ENCODE assay signal across 15 mouse cellular contexts in genomic region chr17:46578650-46579049, GRCm38 (mm10). TPM values are rescaled to one million over a fixed set of nuclear protein-coding genes. Genes with fewer than 3 reads are reported as not detected.
A peak's percentile ranks its signal among the peaks of the same experiment; 100 is the strongest.
DNase-seq lines count a peak whose midpoint lies in the region; ATAC-seq and TF ChIP-seq lines count a peak whose summit lies in the region.
"Had no signal": no experiment of that assay in that cellular context is flagged by ENCODE, and none has a peak within 500 bp of the region (broad histone marks: within the 10 kb centered on the region; RNA-seq: fewer than 3 reads in every experiment).

No protein-coding gene starts in this region.

- no peaks in the 10 kb centered on the region for H3K9me3 ChIP-seq in forebrain, postnatal 0 days (ENCODE audit: low read length)
- H3K9me3 ChIP-seq in forebrain, embryonic 11.5 days (ENCODE audit: control insufficient read depth, low read length): no peaks in the 10 kb centered on the region; the same call in 1 of the 2 replicates
- H3K9me3 ChIP-seq in kidney, postnatal 0 days (replicated peaks; ENCODE audit: low read length): no peaks in the 10 kb centered on the region
- H3K9me3 ChIP-seq in midbrain, postnatal 0 days (ENCODE audit: low read length): no peaks in the 10 kb centered on the region
- H3K9me3 ChIP-seq in midbrain, embryonic 11.5 days (ENCODE audit: control insufficient read depth, low read length): no peaks in the 10 kb centered on the region; the same call in 1 of the 2 replicates
- no peaks in the 10 kb centered on the region for H3K9me3 ChIP-seq in stomach, postnatal 0 days (ENCODE audit: control insufficient read depth, low read length)
- H3K9me3 ChIP-seq: forebrain, embryonic 15.5 days had no signal

- TF ChIP-seq EP300 in stomach, postnatal 0 days (optimal IDR thresholded peaks at IDR 0.05): no peak

- no peak overlapping the region for H3K9ac ChIP-seq in forebrain, postnatal 0 days
- no peak overlapping the region for H3K9ac ChIP-seq in forebrain, embryonic 11.5 days (ENCODE audit: low read length)
- no peak overlapping the region for H3K9ac ChIP-seq in kidney, postnatal 0 days (ENCODE audit: low read depth, low read length)
- H3K9ac ChIP-seq in midbrain, postnatal 0 days (replicated peaks; ENCODE audit: low read length, poor library complexity, severe bottlenecking): no peak overlapping the region
- no peak overlapping the region for H3K9ac ChIP-seq in midbrain, embryonic 11.5 days (ENCODE audit: low read length)
- no peak overlapping the region; the same call in 1 of the 2 replicates for H3K9ac ChIP-seq in stomach, postnatal 0 days (ENCODE audit: low read length)
- H3K9ac ChIP-seq: forebrain, embryonic 15.5 days; limb, embryonic 12.5 days had no signal

- peak; percentile 50 for TF ChIP-seq CTCF in forebrain, postnatal 0 days (IDR thresholded peaks at IDR 0.05; ENCODE audit: low read depth)
- TF ChIP-seq CTCF in kidney, postnatal 0 days (IDR thresholded peaks at IDR 0.05; ENCODE audit: low read depth): peak; percentile 61
- TF ChIP-seq CTCF in midbrain, postnatal 0 days (IDR thresholded peaks at IDR 0.05): peak; percentile 51
- TF ChIP-seq CTCF in stomach, postnatal 0 days (IDR thresholded peaks at IDR 0.05; ENCODE audit: low read depth): peak; percentile 59

- H3K4me2 ChIP-seq in forebrain, postnatal 0 days (ENCODE audit: low read depth): no peak overlapping the region
- no peak overlapping the region for H3K4me2 ChIP-seq in forebrain, embryonic 11.5 days (ENCODE audit: low read depth, low read length, severe bottlenecking)
- H3K4me2 ChIP-seq in kidney, postnatal 0 days (ENCODE audit: low read length): no peak overlapping the region
- no peak overlapping the region for H3K4me2 ChIP-seq in midbrain, postnatal 0 days (ENCODE audit: low read depth, low read length, poor library complexity, severe bottlenecking)
- no peak overlapping the region for H3K4me2 ChIP-seq in midbrain, embryonic 11.5 days
- H3K4me2 ChIP-seq in stomach, postnatal 0 days (replicated peaks; ENCODE audit: low read depth): no peak overlapping the region
- H3K4me2 ChIP-seq: forebrain, embryonic 15.5 days; limb, embryonic 12.5 days had no signal

- no peak overlapping the region for H3K27ac ChIP-seq in forebrain, postnatal 0 days (ENCODE audit: low read depth, low read length)
- no peak overlapping the region for H3K27ac ChIP-seq in forebrain, embryonic 11.5 days (ENCODE audit: low read depth, low read length)
- H3K27ac ChIP-seq in kidney, postnatal 0 days: no peak overlapping the region
- no peak overlapping the region for H3K27ac ChIP-seq in midbrain, postnatal 0 days (ENCODE audit: low read depth, low read length)
- H3K27ac ChIP-seq in midbrain, embryonic 11.5 days (ENCODE audit: low read depth, low read length): no peak overlapping the region
- H3K27ac ChIP-seq in stomach, postnatal 0 days (replicated peaks): no peak overlapping the region
- H3K27ac ChIP-seq: forebrain, embryonic 15.5 days; limb, embryonic 12.5 days had no signal

- DNase-seq in forebrain, postnatal 0 days: no peak
- no peak for DNase-seq in forebrain, embryonic 11.5 days (ENCODE audit: low spot score)
- DNase-seq in kidney, postnatal 0 days (ENCODE audit: low spot score): peak; percentile 72
- DNase-seq in kidney, postnatal 36 days: no peak
- DNase-seq in midbrain, postnatal 0 days (ENCODE audit: low spot score): peak; percentile 17
- no peak for DNase-seq in midbrain, embryonic 11.5 days (ENCODE audit: low spot score, missing footprints)
- no peak for DNase-seq in stomach, postnatal 0 days (ENCODE audit: low spot score)
- DNase-seq in urinary bladder, postnatal 4 days (ENCODE audit: low spot score in 2 of 2): no peak
- DNase-seq: adrenal gland, postnatal 10 days; cerebellum, postnatal 14 days; kidney, postnatal 25 days; midbrain, embryonic 14.5 days; thymus, postnatal 4 days had no signal

- no peak overlapping the region for H3K4me3 ChIP-seq in forebrain, postnatal 0 days (ENCODE audit: low read depth, low read length)
- no peak overlapping the region for H3K4me3 ChIP-seq in forebrain, embryonic 11.5 days (ENCODE audit: low read depth, low read length)
- no peak overlapping the region for H3K4me3 ChIP-seq in kidney, postnatal 0 days (replicated peaks; ENCODE audit: low read depth, low read length)
- no peak overlapping the region for H3K4me3 ChIP-seq in midbrain, postnatal 0 days (ENCODE audit: low read depth, low read length)
- H3K4me3 ChIP-seq in midbrain, embryonic 11.5 days (ENCODE audit: low read depth, low read length): no peak overlapping the region
- no peak overlapping the region for H3K4me3 ChIP-seq in stomach, postnatal 0 days (ENCODE audit: low read depth, low read length)
- H3K4me3 ChIP-seq: forebrain, embryonic 15.5 days; limb, embryonic 12.5 days had no signal

- H3K27me3 ChIP-seq in forebrain, postnatal 0 days (ENCODE audit: insufficient read depth, low read length): no peaks in the 10 kb centered on the region
- H3K27me3 ChIP-seq in forebrain, embryonic 11.5 days (ENCODE audit: control insufficient read depth, insufficient read depth, low read length): no peaks in the 10 kb centered on the region
- H3K27me3 ChIP-seq in kidney, postnatal 0 days (ENCODE audit: insufficient read depth, low read length): no peaks in the 10 kb centered on the region
- H3K27me3 ChIP-seq in midbrain, postnatal 0 days (ENCODE audit: insufficient read depth, low read length): no peaks in the 10 kb centered on the region
- H3K27me3 ChIP-seq in midbrain, embryonic 11.5 days (ENCODE audit: control insufficient read depth, insufficient read depth, low read length): no peaks in the 10 kb centered on the region
- no peaks in the 10 kb centered on the region for H3K27me3 ChIP-seq in stomach, postnatal 0 days (ENCODE audit: control insufficient read depth, insufficient read depth, low read length)
- H3K27me3 ChIP-seq: forebrain, embryonic 15.5 days; limb, embryonic 12.5 days had no signal

- peaks cover 72% of the 10 kb centered on the region for H3K36me3 ChIP-seq in forebrain, postnatal 0 days (ENCODE audit: insufficient read depth)
- H3K36me3 ChIP-seq in forebrain, embryonic 11.5 days (ENCODE audit: control insufficient read depth, insufficient read depth, low read length): peaks cover 8% of the 10 kb centered on the region; the same call in 1 of the 2 replicates
- H3K36me3 ChIP-seq in kidney, postnatal 0 days (ENCODE audit: insufficient read depth, low read length): peaks cover 67% of the 10 kb centered on the region
- H3K36me3 ChIP-seq in midbrain, postnatal 0 days (ENCODE audit: insufficient read depth, low read length): peaks cover 50% of the 10 kb centered on the region
- peaks cover 17% of the 10 kb centered on the region for H3K36me3 ChIP-seq in midbrain, embryonic 11.5 days (ENCODE audit: control insufficient read depth, insufficient read depth, low read length)
- peaks cover 38% of the 10 kb centered on the region for H3K36me3 ChIP-seq in stomach, postnatal 0 days (ENCODE audit: control insufficient read depth, insufficient read depth, low read length)

- ATAC-seq in forebrain, postnatal 0 days: peak; percentile 45; the same call in 1 of the 2 replicates
- ATAC-seq in forebrain, embryonic 11.5 days (replicated peaks; ENCODE audit: low FRiP score): no peak
- ATAC-seq in kidney, postnatal 0 days (replicated peaks; ENCODE audit: low FRiP score, low read depth): peak; percentile 70; the same call in 1 of the 2 replicates
- ATAC-seq in midbrain, postnatal 0 days (ENCODE audit: low FRiP score): 0 out of 2 replicates have a peak, but pooled peaks have one; percentile 52
- ATAC-seq in midbrain, embryonic 11.5 days (ENCODE audit: low FRiP score): no peak
- no peak for ATAC-seq in stomach, postnatal 0 days (ENCODE audit: low FRiP score, low TSS enrichment)
- ATAC-seq: forebrain, embryonic 15.5 days had no signal

- H3K4me1 ChIP-seq in forebrain, postnatal 0 days (ENCODE audit: insufficient read depth): no peaks in the 10 kb centered on the region
- no peaks in the 10 kb centered on the region for H3K4me1 ChIP-seq in forebrain, embryonic 11.5 days (replicated peaks; ENCODE audit: control insufficient read depth, insufficient read depth, low read length)
- H3K4me1 ChIP-seq in kidney, postnatal 0 days (replicated peaks; ENCODE audit: insufficient read depth, low read length): no peaks in the 10 kb centered on the region; the same call in 1 of the 2 replicates
- no peaks in the 10 kb centered on the region for H3K4me1 ChIP-seq in midbrain, postnatal 0 days (ENCODE audit: insufficient read depth, low read length)
- H3K4me1 ChIP-seq in midbrain, embryonic 11.5 days (ENCODE audit: control insufficient read depth, insufficient read depth, low read length): no peaks in the 10 kb centered on the region
- no peaks in the 10 kb centered on the region for H3K4me1 ChIP-seq in stomach, postnatal 0 days (replicated peaks; ENCODE audit: control insufficient read depth, insufficient read depth)
- H3K4me1 ChIP-seq: forebrain, embryonic 15.5 days; limb, embryonic 12.5 days had no signal

- WGBS in forebrain, postnatal 0 days: 79% methylated on average over 5 of the region's 5 CpGs
- 89% methylated on average over 5 of the region's 5 CpGs for WGBS in forebrain, embryonic 11.5 days
- 60% methylated on average over 5 of the region's 5 CpGs for WGBS in kidney, postnatal 0 days
- 84% methylated on average over 5 of the region's 5 CpGs for WGBS in midbrain, postnatal 0 days
- 85% methylated on average over 5 of the region's 5 CpGs for WGBS in midbrain, embryonic 11.5 days
- WGBS in stomach, postnatal 0 days: 71% methylated on average over 5 of the region's 5 CpGs

RNA-seq across cellular contexts. Expression of gene Srf, which starts 22.7 kb away (rescaled TPM):
- 47.2 and 57.0 TPM in 2 replicates for total RNA-seq in forebrain, postnatal 0 days (2014; rRNA removed)
- polyA plus RNA-seq in forebrain, postnatal 0 days (2015; fragmentation: Nextera tagmentation; extraction: Ambion mirVana): 2.3 and 2.4 TPM in 2 replicates
- polyA plus RNA-seq in forebrain, embryonic 11.5 days (2014; fragmentation: Nextera tagmentation; extraction: Ambion mirVana): 5.0 and 5.2 TPM in 2 replicates
- 5.5 and 6.0 TPM in 2 replicates for polyA plus RNA-seq in kidney, postnatal 0 days (2015; fragmentation: Nextera tagmentation; extraction: Ambion mirVana)
- total RNA-seq in midbrain, postnatal 0 days (2014; rRNA removed): 45.8 and 69.0 TPM in 2 replicates
- 2.6 and 3.3 TPM in 2 replicates for polyA plus RNA-seq in midbrain, postnatal 0 days (2015; fragmentation: Nextera tagmentation; extraction: Ambion mirVana)
- 3.6 and 6.0 TPM in 2 replicates for polyA plus RNA-seq in midbrain, embryonic 11.5 days (2014; fragmentation: Nextera tagmentation; extraction: Ambion mirVana)
- polyA plus RNA-seq in stomach, postnatal 0 days (2015; fragmentation: Nextera tagmentation; extraction: Ambion mirVana): 3.7 and 4.3 TPM in 2 replicates

RNA-seq across cellular contexts. Expression of gene Cul9, which starts 32.5 kb away (rescaled TPM):
- total RNA-seq in forebrain, postnatal 0 days (2014; rRNA removed): 31.9 and 44.4 TPM in 2 replicates
- 9.7 and 13.7 TPM in 2 replicates for polyA plus RNA-seq in forebrain, postnatal 0 days (2015; fragmentation: Nextera tagmentation; extraction: Ambion mirVana)
- polyA plus RNA-seq in forebrain, embryonic 11.5 days (2014; fragmentation: Nextera tagmentation; extraction: Ambion mirVana): 3.4 and 4.0 TPM in 2 replicates
- 6.0 and 6.5 TPM in 2 replicates for polyA plus RNA-seq in kidney, postnatal 0 days (2015; fragmentation: Nextera tagmentation; extraction: Ambion mirVana)
- 53.8 and 70.9 TPM in 2 replicates for total RNA-seq in midbrain, postnatal 0 days (2014; rRNA removed)
- polyA plus RNA-seq in midbrain, postnatal 0 days (2015; fragmentation: Nextera tagmentation; extraction: Ambion mirVana): 13.6 and 16.7 TPM in 2 replicates
- polyA plus RNA-seq in midbrain, embryonic 11.5 days (2014; fragmentation: Nextera tagmentation; extraction: Ambion mirVana): 2.6 and 4.1 TPM in 2 replicates
- polyA plus RNA-seq in stomach, postnatal 0 days (2015; fragmentation: Nextera tagmentation; extraction: Ambion mirVana): 1.9 and 2.6 TPM in 2 replicates

RNA-seq across cellular contexts. Expression of gene Ptk7, which starts 50.7 kb away (rescaled TPM):
- total RNA-seq in forebrain, postnatal 0 days (2014; rRNA removed): 42.4 and 56.6 TPM in 2 replicates
- polyA plus RNA-seq in forebrain, postnatal 0 days (2015; fragmentation: Nextera tagmentation; extraction: Ambion mirVana): 18.9 and 19.7 TPM in 2 replicates
- 40.8 and 43.3 TPM in 2 replicates for polyA plus RNA-seq in forebrain, embryonic 11.5 days (2014; fragmentation: Nextera tagmentation; extraction: Ambion mirVana)
- 94.0 and 103 TPM in 2 replicates for polyA plus RNA-seq in kidney, postnatal 0 days (2015; fragmentation: Nextera tagmentation; extraction: Ambion mirVana)
- total RNA-seq in midbrain, postnatal 0 days (2014; rRNA removed): 61.8 and 62.6 TPM in 2 replicates
- polyA plus RNA-seq in midbrain, postnatal 0 days (2015; fragmentation: Nextera tagmentation; extraction: Ambion mirVana): 22.5 and 22.9 TPM in 2 replicates
- polyA plus RNA-seq in midbrain, embryonic 11.5 days (2014; fragmentation: Nextera tagmentation; extraction: Ambion mirVana): 16.7 and 19.5 TPM in 2 replicates
- 29.4 and 32.1 TPM in 2 replicates for polyA plus RNA-seq in stomach, postnatal 0 days (2015; fragmentation: Nextera tagmentation; extraction: Ambion mirVana)

Comparison
In these comparisons a context has a peak if more than half of its experiments do, and no peak if none do; other contexts are left out.
1. ATAC-seq: peak in forebrain, postnatal 0 days (single experiment), kidney, postnatal 0 days (single experiment) and midbrain, postnatal 0 days (single experiment); none in forebrain, embryonic 11.5 days (single experiment), midbrain, embryonic 11.5 days (single experiment) and stomach, postnatal 0 days (single experiment).
2. DNase-seq: peak in kidney, postnatal 0 days (single experiment) and midbrain, postnatal 0 days (single experiment); none in forebrain, postnatal 0 days (single experiment), forebrain, embryonic 11.5 days (single experiment), kidney, postnatal 36 days (0 of 2), midbrain, embryonic 11.5 days (single experiment), stomach, postnatal 0 days (single experiment) and urinary bladder, postnatal 4 days (0 of 2).
3. Peak in every context shown above with its lines, with median percentiles within 50 percentile points of each other: CTCF ChIP-seq.